In the genomic region with DNA sequence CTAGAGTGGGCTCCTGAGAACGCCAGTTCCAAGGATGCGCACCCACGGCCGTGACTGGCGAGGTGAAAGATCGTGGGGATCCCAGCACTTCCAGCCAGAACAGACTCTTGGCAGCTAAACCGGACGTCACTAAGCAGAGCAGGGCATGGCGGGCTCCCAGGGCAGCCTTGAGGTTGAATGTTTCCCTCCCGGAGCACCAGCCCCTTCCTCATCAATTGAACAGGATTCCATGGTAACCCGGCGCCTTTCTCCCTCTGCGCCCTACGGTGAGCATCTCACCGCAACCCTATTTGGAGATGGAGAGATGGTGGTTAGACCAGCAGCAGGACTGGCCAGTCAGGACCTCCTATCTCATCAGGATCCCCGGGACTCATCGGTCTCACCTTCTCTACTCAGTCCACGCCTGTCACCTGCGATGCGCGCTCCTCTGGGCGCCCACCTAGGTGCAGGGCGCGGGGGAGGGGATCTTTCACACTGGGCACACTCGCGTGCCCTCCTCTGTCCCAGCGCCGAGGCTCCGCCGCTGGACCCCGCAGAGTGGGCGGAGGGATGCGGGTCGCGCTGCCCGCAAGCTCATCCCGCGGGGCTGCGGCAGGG, we compare ENCODE assay signal across 9 mouse cellular contexts. TPM values are rescaled to one million over a fixed set of nuclear protein-coding genes. Genes with fewer than 3 reads are reported as not detected.
DNase-seq lines count a peak whose midpoint lies in the region; ATAC-seq and TF ChIP-seq lines count a peak whose summit lies in the region.
"Had no signal": no experiment of that assay in that cellular context is flagged by ENCODE, and none has a peak within 500 bp of the region (broad histone marks: within the 10 kb centered on the region; RNA-seq: fewer than 3 reads in every experiment).

No protein-coding gene starts in this region.

- intact Hi-C loops in heart, adult 2 months (cut with DNase I) = loop anchor here (5.0 kb wide), 1 partner anchor 40 kb away; no protein-coding TSS in a partner anchor

- no peaks in the 10 kb centered on the region for H3K79me2 ChIP-seq in heart, adult 2 months (replicated peaks; ENCODE audit: control insufficient read depth, insufficient read depth, low read length)

- no peaks in the 10 kb centered on the region for H3K36me3 ChIP-seq in heart, adult 2 months (ENCODE audit: control insufficient read depth, insufficient read depth, low read length)
- no peaks in the 10 kb centered on the region for H3K36me3 ChIP-seq in ES-E14 (ENCODE audit: control insufficient read depth, insufficient read depth, low read length, poor library complexity, severe bottlenecking)
- no peaks in the 10 kb centered on the region for H3K36me3 ChIP-seq in forebrain, embryonic 16.5 days (ENCODE audit: control insufficient read depth, insufficient read depth)
- no peaks in the 10 kb centered on the region for H3K36me3 ChIP-seq in midbrain, embryonic 10.5 days
- H3K36me3 ChIP-seq: G1E had no signal

- peak overlapping the region; percentile 99 for H3K4me2 ChIP-seq in forebrain, embryonic 16.5 days (ENCODE audit: low read length)

- no peak for TF ChIP-seq POLR2A in heart, adult 2 months (IDR thresholded peaks at IDR 0.05; ENCODE audit: insufficient read depth, low read depth, low read length)

- H3K27ac ChIP-seq in heart, adult 2 months = no peak overlapping the region
- H3K27ac ChIP-seq in ES-E14 (ENCODE audit: insufficient read depth, low read depth, low read length, poor library complexity, severe bottlenecking) = no peak overlapping the region
- H3K27ac ChIP-seq in forebrain, embryonic 16.5 days (ENCODE audit: low read length) = no peak overlapping the region
- H3K27ac ChIP-seq in midbrain, embryonic 10.5 days (replicated peaks) = peak overlapping the region; percentile 55; the same call in 1 of the 2 replicates

- peak in 1 of 2 experiments; percentile 34 for DNase-seq in heart, adult 2 months
- DNase-seq in heart, adult 9 months (ENCODE audit: low spot score in 2 of 2) = no peak
- DNase-seq in ES-E14 (ENCODE audit: low read depth, low spot score) = no peak
- DNase-seq in midbrain, embryonic 10.5 days (ENCODE audit: low spot score) = peak; percentile 28
- no peak for DNase-seq in frontal cortex, postnatal 10 days (ENCODE audit: low spot score in 2 of 2)
- DNase-seq in right cerebral cortex, postnatal 10 days (ENCODE audit: low spot score in 2 of 2) = no peak
- DNase-seq in layer of hippocampus, postnatal 25 days (ENCODE audit: extremely low spot score in 1 of 2, low spot score in 1 of 2) = no peak

- peaks cover 4% of the 10 kb centered on the region for H3K4me1 ChIP-seq in heart, adult 2 months (ENCODE audit: control insufficient read depth, insufficient read depth, low read length)
- peaks cover 0 to 26% of the 10 kb centered on the region in 2 experiments; a peak in 2 of 4 replicates for H3K4me1 ChIP-seq in ES-E14 (ENCODE audit: control insufficient read depth in 2 of 2, insufficient read depth in 2 of 2, low read length in 2 of 2, poor library complexity in 1 of 2)
- H3K4me1 ChIP-seq in forebrain, embryonic 16.5 days (replicated peaks; ENCODE audit: control insufficient read depth, insufficient read depth, low read length) = peaks cover 39% of the 10 kb centered on the region
- peaks cover 49% of the 10 kb centered on the region for H3K4me1 ChIP-seq in midbrain, embryonic 10.5 days

- ATAC-seq in forebrain, embryonic 16.5 days = 0 out of 2 replicates have a peak, but pooled peaks have one; percentile 5

- in situ Hi-C loops in ES-E14 (cut with MboI; ENCODE audit: low sequenced_read_pairs in 2 of 2, unreplicated experiment in 2 of 2) = no loop called here

- H3K4me3 ChIP-seq in heart, adult 2 months = peak overlapping the region; percentile 60
- peak overlapping the region; percentile 55 to 59; a peak in 3 of 4 replicates for H3K4me3 ChIP-seq in ES-E14 (ENCODE audit: insufficient read depth in 1 of 2, low read depth in 1 of 2, low read length in 2 of 2, poor library complexity in 1 of 2, severe bottlenecking in 1 of 2)
- peak overlapping the region; percentile 68 for H3K4me3 ChIP-seq in forebrain, embryonic 16.5 days (replicated peaks; ENCODE audit: low read length)
- peak overlapping the region; percentile 71 for H3K4me3 ChIP-seq in midbrain, embryonic 10.5 days

- no peak for TF ChIP-seq EP300 in heart, adult 2 months (IDR thresholded peaks at IDR 0.05; ENCODE audit: insufficient read depth, low read depth, low read length)

- peak overlapping the region; percentile 11; the same call in 1 of the 2 replicates for H3K9ac ChIP-seq in heart, adult 2 months (ENCODE audit: low read depth, low read length)
- H3K9ac ChIP-seq in ES-E14 (ENCODE audit: insufficient read depth, low read depth, low read length, poor library complexity, severe bottlenecking) = no peak overlapping the region
- peak overlapping the region; percentile 71; the same call in 1 of the 2 replicates for H3K9ac ChIP-seq in forebrain, embryonic 16.5 days (replicated peaks; ENCODE audit: low read depth, low read length)

- peaks cover 12% of the 10 kb centered on the region for H3K27me3 ChIP-seq in heart, adult 2 months (ENCODE audit: control insufficient read depth, insufficient read depth, low read length)
- peaks cover 31% of the 10 kb centered on the region for H3K27me3 ChIP-seq in forebrain, embryonic 16.5 days (replicated peaks; ENCODE audit: control insufficient read depth, insufficient read depth, low read length)
- H3K27me3 ChIP-seq in midbrain, embryonic 10.5 days (ENCODE audit: low read depth, poor library complexity, severe bottlenecking) = peaks cover 70% of the 10 kb centered on the region

- TF ChIP-seq CTCF in heart, adult 2 months (IDR thresholded peaks at IDR 0.05) = no peak

- WGBS in heart, adult 2 months = 2% methylated on average over 39 of the region's 39 CpGs
- WGBS in forebrain, embryonic 16.5 days = 1% methylated on average over 38 of the region's 39 CpGs
- WGBS in midbrain, embryonic 10.5 days = under 1% methylated on average over 39 of the region's 39 CpGs

- H3K9me3 ChIP-seq in ES-E14 (ENCODE audit: control insufficient read depth, insufficient read depth, low read depth, low read length) = no peaks in the 10 kb centered on the region
- no peaks in the 10 kb centered on the region for H3K9me3 ChIP-seq in forebrain, embryonic 16.5 days (ENCODE audit: control insufficient read depth, low read length)
- H3K9me3 ChIP-seq in midbrain, embryonic 10.5 days (replicated peaks) = no peaks in the 10 kb centered on the region

TF ChIP-seq in ES-E14, 5 proteins besides CTCF, POLR2A, EP300 and RAD21:
- TF ChIP-seq ZC3H11A (IDR thresholded peaks at IDR 0.05; ENCODE audit: borderline replicate concordance, low read depth, low read length) = no peak
- no peak for TF ChIP-seq MAFK (IDR thresholded peaks at IDR 0.05; ENCODE audit: insufficient read depth, low read depth, low read length)
- no peak for TF ChIP-seq ZNF384 (IDR thresholded peaks at IDR 0.05; ENCODE audit: low read depth, low read length)
- TF ChIP-seq CHD2 (IDR thresholded peaks at IDR 0.05; ENCODE audit: low read depth, low read length) = no peak
- TF ChIP-seq HCFC1 (IDR thresholded peaks at IDR 0.05; ENCODE audit: borderline replicate concordance, insufficient read depth, low read length) = no peak

RNA-seq across cellular contexts. Expression of a gene that starts 0.3 kb away (rescaled TPM):
- total RNA-seq in heart, adult 2 months (2021) = 100 to 1,000 TPM; 200 to 231 TPM
- 125 and 164 TPM in 2 replicates for polyA plus RNA-seq in heart, adult 2 months (2012; rRNA removed)
- 3.1 and 3.3 TPM in 2 replicates for total RNA-seq in ES-E14 (2012; rRNA removed)
- 7.7 and 10.3 TPM in 2 replicates for polyA plus RNA-seq in forebrain, embryonic 16.5 days (2015; fragmentation: Nextera tagmentation; extraction: Ambion mirVana)
- 0.82 and 0.90 TPM in 2 replicates for polyA plus RNA-seq in midbrain, embryonic 10.5 days (2016; fragmentation: Nextera tagmentation; extraction: Ambion mirVana)
- 100 to 1,000 TPM in 1 of 2 experiments, 10 to 100 TPM in 1; 80.0 to 100 TPM for total RNA-seq in layer of hippocampus, postnatal 25 days (2021)
- total RNA-seq: G1E had no signal
- polyA plus RNA-seq: G1E had no signal

RNA-seq across cellular contexts. Expression of a gene that starts 50.7 kb away (rescaled TPM):
- total RNA-seq in heart, adult 2 months (2021) = 10 to 100 TPM; 34.1 to 37.8 TPM
- polyA plus RNA-seq in heart, adult 2 months (2012; rRNA removed) = 33.6 and 38.5 TPM in 2 replicates
- 19.7 and 23.2 TPM in 2 replicates for total RNA-seq in ES-E14 (2012; rRNA removed)
- polyA plus RNA-seq in forebrain, embryonic 16.5 days (2015; fragmentation: Nextera tagmentation; extraction: Ambion mirVana) = 203 and 214 TPM in 2 replicates
- 105 and 118 TPM in 2 replicates for polyA plus RNA-seq in midbrain, embryonic 10.5 days (2016; fragmentation: Nextera tagmentation; extraction: Ambion mirVana)
- 100 to 1,000 TPM; 128 to 150 TPM for total RNA-seq in layer of hippocampus, postnatal 25 days (2021)

Comparison
In these comparisons a context has a peak if more than half of its experiments do, and no peak if none do; other contexts are left out.
1. RNA of a gene that starts 0.3 kb away (total RNA-seq): 200 to 231 TPM in heart, adult 2 months and 80.0 to 100 TPM in layer of hippocampus, postnatal 25 days; 3.1 to 3.3 TPM in ES-E14; every median in the first group is over 10 times any median in the second.
2. Peak in every context shown above with its lines, with median percentiles within 50 percentile points of each other: H3K4me3 ChIP-seq.